ENCODE assay signal across 23 mouse cellular contexts in genomic region chr2:68270836-68271235, GRCm38 (mm10).
DNase-seq lines count a peak whose midpoint lies in the region; ATAC-seq and TF ChIP-seq lines count a peak whose summit lies in the region.
"Had no signal": no experiment of that assay in that cellular context is flagged by ENCODE, and none has a peak within 500 bp of the region (broad histone marks: within the 10 kb centered on the region; RNA-seq: fewer than 3 reads in every experiment).

No protein-coding gene starts in this region.

- peaks cover 28% of the 10 kb centered on the region for H3K36me3 ChIP-seq in forebrain, embryonic 10.5 days (replicated peaks)
- no peaks in the 10 kb centered on the region for H3K36me3 ChIP-seq in forebrain, embryonic 15.5 days
- no peaks in the 10 kb centered on the region for H3K36me3 ChIP-seq in myocyte (ENCODE audit: control insufficient read depth, insufficient read depth)
- H3K36me3 ChIP-seq: G1E had no signal

- TF ChIP-seq POLR2A in myocyte (IDR thresholded peaks at IDR 0.05; ENCODE audit: insufficient read length, low read depth): no peak

- no peaks in the 10 kb centered on the region for H3K79me2 ChIP-seq in myocyte (ENCODE audit: control insufficient read depth, insufficient read depth)

- ATAC-seq in forebrain, embryonic 15.5 days (replicated peaks): no peak
- ATAC-seq: activated CD4-positive, CD25-positive, alpha-beta regulatory T cell, adult 4 months; CD4-positive, CD25-positive, alpha-beta regulatory T cell, adult 4 months; Patski had no signal

- no peak overlapping the region for H3K4me3 ChIP-seq in forebrain, embryonic 10.5 days
- H3K4me3 ChIP-seq in forebrain, embryonic 15.5 days: no peak overlapping the region
- H3K4me3 ChIP-seq in myocyte: peak overlapping the region; percentile 2

- H3K9me3 ChIP-seq in forebrain, embryonic 10.5 days: no peaks in the 10 kb centered on the region
- H3K9me3 ChIP-seq in forebrain, embryonic 15.5 days: no peaks in the 10 kb centered on the region

- no peak overlapping the region for H3K9ac ChIP-seq in forebrain, embryonic 15.5 days (replicated peaks)

- H3K4me1 ChIP-seq in forebrain, embryonic 10.5 days: no peaks in the 10 kb centered on the region
- H3K4me1 ChIP-seq in forebrain, embryonic 15.5 days: no peaks in the 10 kb centered on the region

- 92% methylated on average over 6 of the region's 6 CpGs for WGBS in forebrain, embryonic 10.5 days
- 71% methylated on average over 6 of the region's 6 CpGs for whole genome bisulfite sequencing in forebrain, embryonic 15.5 days

- no peak overlapping the region for H3K4me2 ChIP-seq in forebrain, embryonic 15.5 days (replicated peaks)
- peak overlapping the region; percentile 69 for H3K4me2 ChIP-seq in myocyte (ENCODE audit: low read depth)

- no peak overlapping the region for H3K27ac ChIP-seq in forebrain, embryonic 10.5 days
- no peak overlapping the region for H3K27ac ChIP-seq in forebrain, embryonic 15.5 days (replicated peaks)

- no peaks in the 10 kb centered on the region for H3K27me3 ChIP-seq in forebrain, embryonic 10.5 days (ENCODE audit: poor library complexity, severe bottlenecking)
- no peaks in the 10 kb centered on the region for H3K27me3 ChIP-seq in forebrain, embryonic 15.5 days
- no peaks in the 10 kb centered on the region for H3K27me3 ChIP-seq in myocyte (ENCODE audit: control insufficient read depth, insufficient read depth, insufficient read length)
- H3K27me3 ChIP-seq: CH12.LX, Patski had no signal

- H3ac ChIP-seq in myocyte (ENCODE audit: control insufficient read depth, insufficient read length): no peak overlapping the region

- DNase-seq in forebrain, embryonic 10.5 days (ENCODE audit: extremely low spot score, low spot score): peak; percentile 1
- DNase-seq in heart, adult 11 months: peak; percentile 35
- no peak for DNase-seq in heart, postnatal 10 days
- peak; percentile 66 for DNase-seq in MN1 (ENCODE audit: low spot score)
- no peak for DNase-seq in frontal cortex, postnatal 10 days (ENCODE audit: low spot score in 2 of 2)
- DNase-seq in cerebellum, postnatal 10 days: no peak
- DNase-seq: adrenal gland, adult 2 months; adrenal gland, adult 8-10 months; adrenal gland, postnatal 10 days; adrenal gland, postnatal 14 days; adrenal gland, postnatal 25 days; adrenal gland, postnatal 36 days; B cell, adult 2 months; cerebellum, adult 11 months; cerebellum, adult 11-12 months; cerebellum, adult 18-20 months had no signal

- intact Hi-C loops in heart, postnatal 10 days (cut with DNase I): no loop called here

TF ChIP-seq in myocyte, 11 proteins besides CTCF, POLR2A, EP300 and RAD21:
- TF ChIP-seq CEBPB (IDR thresholded peaks at IDR 0.05; ENCODE audit: insufficient read depth, poor library complexity, severe bottlenecking): no peak
- no peak for TF ChIP-seq E2F4 (IDR thresholded peaks at IDR 0.05; ENCODE audit: insufficient read depth)
- no peak for TF ChIP-seq MAX (IDR thresholded peaks at IDR 0.05; ENCODE audit: low read depth)
- no peak for TF ChIP-seq USF1 (IDR thresholded peaks at IDR 0.05; ENCODE audit: low read depth)
- no peak for TF ChIP-seq SRF (IDR thresholded peaks at IDR 0.05; ENCODE audit: control insufficient read depth, insufficient read length, low read depth)
- no peak for TF ChIP-seq TCF12 (IDR thresholded peaks at IDR 0.05; ENCODE audit: insufficient read depth, poor library complexity, severe bottlenecking)
- no peak for TF ChIP-seq POLR2AphosphoS2 (IDR thresholded peaks at IDR 0.05; ENCODE audit: insufficient read length, low read depth)
- TF ChIP-seq TCF3 (IDR thresholded peaks at IDR 0.05; ENCODE audit: insufficient read length, low read depth): no peak
- TF ChIP-seq MYOD1 (IDR thresholded peaks at IDR 0.05; ENCODE audit: control insufficient read depth in 1 of 3, insufficient read length in 2 of 3, low read depth in 2 of 3): no peak
- no peak for TF ChIP-seq REST (IDR thresholded peaks at IDR 0.05; ENCODE audit: insufficient read depth, insufficient read length)
- no peak for TF ChIP-seq MYOG (IDR thresholded peaks at IDR 0.05; ENCODE audit: control insufficient read depth in 1 of 3, insufficient read depth in 1 of 3, insufficient read length in 2 of 3, low read depth in 2 of 3)
TF ChIP-seq in myocyte: peak in this region for 0.

Comparison
In these comparisons a context has a peak if more than half of its experiments do, and no peak if none do; other contexts are left out.
1. DNase-seq: peak in forebrain, embryonic 10.5 days (single experiment), heart, adult 11 months (single experiment) and MN1 (single experiment); none in heart, postnatal 10 days (0 of 2), frontal cortex, postnatal 10 days (0 of 2) and cerebellum, postnatal 10 days (0 of 2).